Comparison of ENCODE assay signal across 21 mouse cellular contexts in the genomic region with DNA sequence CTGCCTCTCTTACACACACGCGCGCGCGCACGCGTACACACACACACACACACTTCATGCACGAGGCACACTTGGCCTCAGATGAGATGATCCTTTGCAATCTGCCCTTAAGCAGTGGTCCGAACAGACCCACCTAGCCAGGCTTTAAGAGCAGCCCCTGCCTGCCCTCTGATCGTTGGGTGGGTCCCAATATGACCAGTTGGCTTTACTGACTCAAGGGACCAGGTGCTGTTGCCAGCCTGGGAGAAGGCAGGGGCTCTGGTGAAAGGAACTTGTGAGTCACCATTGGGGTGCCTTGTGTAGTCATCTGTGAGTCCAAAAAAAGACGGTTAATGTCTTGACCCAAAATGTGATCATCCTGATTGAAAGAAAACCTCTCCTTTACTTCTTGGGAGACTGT. TPM values are rescaled to one million over a fixed set of nuclear protein-coding genes. Genes with fewer than 3 reads are reported as not detected.
DNase-seq lines count a peak whose midpoint lies in the region; ATAC-seq and TF ChIP-seq lines count a peak whose summit lies in the region.
"Had no signal": no experiment of that assay in that cellular context is flagged by ENCODE, and none has a peak within 500 bp of the region (broad histone marks: within the 10 kb centered on the region; RNA-seq: fewer than 3 reads in every experiment).

No protein-coding gene starts in this region.

- H3K4me1 ChIP-seq in hindbrain, embryonic 10.5 days (replicated peaks): peaks cover 45% of the 10 kb centered on the region
- H3K4me1 ChIP-seq in hindbrain, embryonic 12.5 days: peaks cover 31% of the 10 kb centered on the region; the same call in 1 of the 2 replicates
- peaks cover 11% of the 10 kb centered on the region for H3K4me1 ChIP-seq in ES-Bruce4 (ENCODE audit: control insufficient read depth, insufficient read depth, low read length)
- H3K4me1 ChIP-seq in limb, embryonic 10.5 days: peaks cover 17% of the 10 kb centered on the region
- H3K4me1 ChIP-seq: heart, embryonic 15.5 days had no signal

- H3K4me3 ChIP-seq in hindbrain, embryonic 10.5 days: peak overlapping the region; percentile 9; the same call in 1 of the 2 replicates
- H3K4me3 ChIP-seq in hindbrain, embryonic 12.5 days: no peak overlapping the region
- no peak overlapping the region for H3K4me3 ChIP-seq in ES-Bruce4 (ENCODE audit: low read depth, low read length)
- no peak overlapping the region for H3K4me3 ChIP-seq in limb, embryonic 10.5 days
- H3K4me3 ChIP-seq: embryonic facial prominence, embryonic 15.5 days; erythroblast, embryonic 14.5 days; forebrain, embryonic 15.5 days; heart, adult 2 months; heart, embryonic 15.5 days; hindbrain, embryonic 15.5 days had no signal

- H3K27ac ChIP-seq in hindbrain, embryonic 10.5 days: peak overlapping the region; percentile 62
- H3K27ac ChIP-seq in hindbrain, embryonic 12.5 days: no peak overlapping the region
- H3K27ac ChIP-seq in ES-Bruce4 (ENCODE audit: insufficient read depth, low read length): peak overlapping the region; percentile 33; the same call in 1 of the 2 replicates
- no peak overlapping the region for H3K27ac ChIP-seq in limb, embryonic 10.5 days
- H3K27ac ChIP-seq: embryonic facial prominence, embryonic 15.5 days; forebrain, embryonic 15.5 days; heart, adult 2 months; heart, embryonic 15.5 days; hindbrain, embryonic 15.5 days had no signal

- H3K36me3 ChIP-seq in hindbrain, embryonic 10.5 days: no peaks in the 10 kb centered on the region
- no peaks in the 10 kb centered on the region for H3K36me3 ChIP-seq in hindbrain, embryonic 12.5 days
- no peaks in the 10 kb centered on the region for H3K36me3 ChIP-seq in ES-Bruce4 (ENCODE audit: control insufficient read depth, insufficient read depth, low read length, poor library complexity, severe bottlenecking)
- H3K36me3 ChIP-seq in limb, embryonic 10.5 days: no peaks in the 10 kb centered on the region
- H3K36me3 ChIP-seq: embryonic facial prominence, embryonic 15.5 days; forebrain, embryonic 15.5 days; heart, embryonic 15.5 days; hindbrain, embryonic 15.5 days had no signal

- ATAC-seq in hindbrain, embryonic 12.5 days (ENCODE audit: low FRiP score): no peak
- ATAC-seq: forebrain, embryonic 15.5 days; intestine, embryonic 16.5 days had no signal

- no peak overlapping the region for H3K9ac ChIP-seq in hindbrain, embryonic 12.5 days
- H3K9ac ChIP-seq in ES-Bruce4 (ENCODE audit: low read depth, poor library complexity, severe bottlenecking): no peak overlapping the region
- H3K9ac ChIP-seq: embryonic facial prominence, embryonic 15.5 days; forebrain, embryonic 15.5 days; heart, embryonic 15.5 days; hindbrain, embryonic 15.5 days had no signal

- H3K27me3 ChIP-seq in hindbrain, embryonic 10.5 days (ENCODE audit: insufficient read depth, poor library complexity, severe bottlenecking): peaks cover 69% of the 10 kb centered on the region
- peaks cover 9% of the 10 kb centered on the region for H3K27me3 ChIP-seq in hindbrain, embryonic 12.5 days
- no peaks in the 10 kb centered on the region for H3K27me3 ChIP-seq in ES-Bruce4 (ENCODE audit: control insufficient read depth, insufficient read depth, low read length, poor library complexity, severe bottlenecking)
- H3K27me3 ChIP-seq in limb, embryonic 10.5 days (ENCODE audit: low read depth, poor library complexity, severe bottlenecking): peaks cover 37% of the 10 kb centered on the region
- H3K27me3 ChIP-seq: heart, embryonic 15.5 days; hindbrain, embryonic 15.5 days had no signal

- H3K9me3 ChIP-seq in hindbrain, embryonic 10.5 days: no peaks in the 10 kb centered on the region
- H3K9me3 ChIP-seq in hindbrain, embryonic 12.5 days (replicated peaks): no peaks in the 10 kb centered on the region
- peaks cover 12% of the 10 kb centered on the region for H3K9me3 ChIP-seq in ES-Bruce4 (replicated peaks; ENCODE audit: control insufficient read depth, insufficient read depth, low read length, poor library complexity, severe bottlenecking)
- H3K9me3 ChIP-seq in limb, embryonic 10.5 days (replicated peaks): no peaks in the 10 kb centered on the region
- H3K9me3 ChIP-seq: embryonic facial prominence, embryonic 15.5 days; forebrain, embryonic 15.5 days; heart, embryonic 15.5 days; hindbrain, embryonic 15.5 days had no signal

- TF ChIP-seq EP300 in ES-Bruce4 (IDR thresholded peaks at IDR 0.05; ENCODE audit: insufficient read depth, low read depth, low read length): no peak

- DNase-seq in hindbrain, embryonic 10.5 days (ENCODE audit: low spot score): no peak
- peak; percentile 63 for DNase-seq in 3134 (ENCODE audit: extremely low read depth, insufficient read length, low spot score)
- DNase-seq in 3T3-L1 (ENCODE audit: low read depth, low spot score): peak; percentile 48
- DNase-seq in retina, postnatal 1 day: no peak
- DNase-seq in limb, embryonic 10.5 days (ENCODE audit: low spot score): no peak
- DNase-seq in spleen, postnatal 4 days (ENCODE audit: low spot score in 2 of 2): no peak
- DNase-seq: adrenal gland, adult 2 months; adrenal gland, postnatal 25 days; cerebellum, adult 18-20 months; cerebellum, adult 9-11 months; gastrocnemius, postnatal 14 days; heart, adult 2 months; heart, postnatal 14 days had no signal

- TF ChIP-seq CTCF in ES-Bruce4 (IDR thresholded peaks at IDR 0.05; ENCODE audit: low read depth, low read length): no peak

- 19% methylated on average over 11 of the region's 11 CpGs for WGBS in hindbrain, embryonic 10.5 days
- WGBS in hindbrain, embryonic 12.5 days: 21% methylated on average over 11 of the region's 11 CpGs
- WGBS in limb, embryonic 10.5 days: 47% methylated on average over 11 of the region's 11 CpGs

- no peak for TF ChIP-seq POLR2A in ES-Bruce4 (IDR thresholded peaks at IDR 0.05; ENCODE audit: insufficient read depth, low read length)

- H3K4me2 ChIP-seq in hindbrain, embryonic 12.5 days (replicated peaks): no peak overlapping the region
- H3K4me2 ChIP-seq: embryonic facial prominence, embryonic 15.5 days; forebrain, embryonic 15.5 days; heart, embryonic 15.5 days; hindbrain, embryonic 15.5 days had no signal

RNA-seq across cellular contexts. Expression of gene Nav2, which starts 9.9 kb away (rescaled TPM):
- polyA plus RNA-seq in hindbrain, embryonic 10.5 days (2016; fragmentation: Nextera tagmentation; extraction: Ambion mirVana): 19.1 and 25.6 TPM in 2 replicates
- polyA plus RNA-seq in hindbrain, embryonic 12.5 days (2016; fragmentation: Nextera tagmentation; extraction: Ambion mirVana): 24.1 and 25.8 TPM in 2 replicates
- 51.7 and 58.6 TPM in 2 replicates for polyA plus RNA-seq in ES-Bruce4 (2011; ENCODE audit: insufficient read depth, insufficient read length, low read depth, missing spikeins)
- 7.2 and 8.3 TPM in 2 replicates for polyA plus RNA-seq in limb, embryonic 10.5 days (2016; fragmentation: Nextera tagmentation; extraction: Ambion mirVana)

RNA-seq across cellular contexts. Expression of gene E2f8, which starts 37.0 kb away (rescaled TPM):
- polyA plus RNA-seq in hindbrain, embryonic 10.5 days (2016; fragmentation: Nextera tagmentation; extraction: Ambion mirVana): 15.7 and 17.4 TPM in 2 replicates
- polyA plus RNA-seq in hindbrain, embryonic 12.5 days (2016; fragmentation: Nextera tagmentation; extraction: Ambion mirVana): 11.1 and 12.0 TPM in 2 replicates
- polyA plus RNA-seq in ES-Bruce4 (2011; ENCODE audit: insufficient read depth, insufficient read length, low read depth, missing spikeins): 24.9 and 25.1 TPM in 2 replicates
- 15.2 TPM in 2 replicates for polyA plus RNA-seq in limb, embryonic 10.5 days (2016; fragmentation: Nextera tagmentation; extraction: Ambion mirVana)

Comparison
In these comparisons a context has a peak if more than half of its experiments do, and no peak if none do; other contexts are left out.
1. H3K27ac ChIP-seq: peak in hindbrain, embryonic 10.5 days (single experiment) and ES-Bruce4 (single experiment); none in hindbrain, embryonic 12.5 days (single experiment) and limb, embryonic 10.5 days (single experiment).
2. DNase-seq: peak in 3134 (single experiment) and 3T3-L1 (single experiment); none in hindbrain, embryonic 10.5 days (single experiment), retina, postnatal 1 day (single experiment), limb, embryonic 10.5 days (single experiment) and spleen, postnatal 4 days (0 of 2).